Comparison of ENCODE assay signal across 21 mouse cellular contexts in the genomic region with DNA sequence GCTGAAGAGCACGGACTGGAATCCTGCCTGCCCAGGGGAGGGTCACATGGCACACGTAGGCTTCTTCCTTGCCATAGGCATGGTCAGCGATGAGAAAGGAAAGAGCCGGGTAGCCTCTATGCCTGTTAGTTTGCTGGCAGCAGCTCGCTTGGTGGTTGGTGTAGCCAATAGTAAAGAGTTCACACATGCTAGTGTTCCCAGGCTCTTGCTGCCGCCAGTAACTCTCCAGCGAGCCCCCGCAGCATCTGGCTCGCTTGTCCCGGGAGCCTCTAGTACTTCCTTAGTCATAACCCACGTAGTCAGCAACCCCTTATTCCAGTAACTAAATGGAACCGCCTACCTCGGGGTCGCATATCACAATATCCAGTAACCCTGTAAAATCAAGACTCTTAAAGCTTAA. TPM values are rescaled to one million over a fixed set of nuclear protein-coding genes. Genes with fewer than 3 reads are reported as not detected.
"Had no signal": no experiment of that assay in that cellular context is flagged by ENCODE, and none has a peak within 500 bp of the region (broad histone marks: within the 10 kb centered on the region; RNA-seq: fewer than 3 reads in every experiment).

No protein-coding gene starts in this region.

- ATAC-seq: hindbrain, postnatal 0 days; intestine, embryonic 16.5 days; liver, embryonic 12.5 days had no signal

- DNase-seq: gastrocnemius, postnatal 14 days; gastrocnemius, postnatal 36 days; heart, adult 18-20 months; heart, postnatal 14 days; heart, postnatal 36 days; kidney, adult 11 months; kidney, adult 2 months; kidney, adult 9 months; kidney, postnatal 14 days; kidney, postnatal 36 days; left cerebral cortex, postnatal 4 days; lung, adult 18-20 months had no signal

RNA-seq across cellular contexts. Expression of gene Helt, which starts 17.5 kb away (rescaled TPM):
- total RNA-seq: hematopoietic stem cell, adult 5-6 weeks; layer of hippocampus, adult 8-10 months; left cerebral cortex, adult 18-20 months; left cerebral cortex, postnatal 10 days; left cerebral cortex, postnatal 25 days; liver, adult 2 months had no signal
